Mouse (Mus musculus): ENCODE measurements around the gene Scaf11. TPM values are rescaled to one million over a fixed set of nuclear protein-coding genes. Genes with fewer than 3 reads are reported as not detected.
A peak's percentile ranks its signal among the peaks of the same experiment; 100 is the strongest.

Gene Scaf11
- polyA plus RNA-seq, 1 experiment = 34.9 TPM

GRCm38 (mm10) chr15:96434202-96434601, 26.4 kb downstream of the Scaf11 start:
- no peak for DNase-seq (ENCODE audit: low read depth)
- no peak for TF ChIP-seq CTCF (IDR thresholded peaks at IDR 0.05; ENCODE audit: borderline replicate concordance, extremely low read depth, insufficient read depth, insufficient read length)
- TF ChIP-seq POLR2A (IDR thresholded peaks at IDR 0.05; ENCODE audit: borderline replicate concordance, extremely low read depth, insufficient read depth, insufficient read length, poor library complexity, severe bottlenecking) = no peak

DNA sequence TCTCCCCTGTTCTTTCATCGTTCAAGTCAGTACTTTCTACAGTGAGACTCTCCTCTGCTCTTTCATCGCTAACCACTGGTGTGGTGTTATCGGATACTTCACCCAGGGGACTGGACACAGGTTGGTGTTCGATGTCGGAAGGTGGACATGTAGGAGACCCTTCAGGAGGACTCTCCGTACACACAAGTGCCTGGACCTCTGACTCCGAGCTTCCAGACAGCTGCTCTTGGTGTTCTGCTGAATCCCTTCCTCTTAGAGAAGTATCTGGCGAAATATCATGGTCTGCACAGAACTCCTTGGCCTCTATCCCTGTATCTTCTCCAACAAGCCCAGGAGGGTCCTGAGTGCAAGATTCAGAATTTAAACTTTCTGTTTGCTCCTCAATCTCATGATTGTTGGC, 40.7 kb downstream of the Scaf11 start:
- no peak for DNase-seq (ENCODE audit: low read depth)
- TF ChIP-seq CTCF (IDR thresholded peaks at IDR 0.05; ENCODE audit: borderline replicate concordance, extremely low read depth, insufficient read depth, insufficient read length) (no peak), POLR2A (IDR thresholded peaks at IDR 0.05; ENCODE audit: borderline replicate concordance, extremely low read depth, insufficient read depth, insufficient read length, poor library complexity, severe bottlenecking) (no peak)

GRCm38 (mm10) chr15:96418161-96418560, 42.5 kb downstream of the Scaf11 start:
- no peak for DNase-seq (ENCODE audit: low read depth)
- no peak for TF ChIP-seq POLR2A (IDR thresholded peaks at IDR 0.05; ENCODE audit: borderline replicate concordance, extremely low read depth, insufficient read depth, insufficient read length, poor library complexity, severe bottlenecking)
- TF ChIP-seq CTCF (IDR thresholded peaks at IDR 0.05; ENCODE audit: borderline replicate concordance, extremely low read depth, insufficient read depth, insufficient read length) = no peak

DNA sequence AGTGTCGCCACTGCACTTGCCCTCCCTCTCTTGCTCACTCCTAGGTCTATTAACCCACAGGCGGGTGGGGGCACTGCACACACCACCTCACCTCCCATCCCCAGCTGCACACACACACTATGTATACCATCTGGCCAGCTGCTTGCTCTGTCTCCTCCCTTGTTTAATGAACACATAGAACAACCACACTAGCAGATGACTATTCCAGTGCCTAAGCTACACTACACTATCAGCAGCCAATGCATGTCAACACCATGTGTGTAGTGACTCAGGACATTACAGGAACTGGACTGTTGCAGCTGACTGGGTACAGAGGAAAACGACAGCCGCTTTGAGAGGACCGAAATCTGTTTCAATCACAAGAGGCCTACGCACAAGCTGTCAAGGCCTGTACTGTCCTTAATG, 51.9 kb downstream of the Scaf11 start:
- no peak for DNase-seq (ENCODE audit: low read depth)
- TF ChIP-seq CTCF (IDR thresholded peaks at IDR 0.05; ENCODE audit: borderline replicate concordance, extremely low read depth, insufficient read depth, insufficient read length) = no peak
- TF ChIP-seq POLR2A (IDR thresholded peaks at IDR 0.05; ENCODE audit: borderline replicate concordance, extremely low read depth, insufficient read depth, insufficient read length, poor library complexity, severe bottlenecking) = no peak

GRCm38 (mm10) chr15:96407151-96407550, 53.5 kb downstream of the Scaf11 start:
- DNase-seq (ENCODE audit: low read depth) = no peak
- TF ChIP-seq POLR2A (IDR thresholded peaks at IDR 0.05; ENCODE audit: borderline replicate concordance, extremely low read depth, insufficient read depth, insufficient read length, poor library complexity, severe bottlenecking) (no peak), CTCF (IDR thresholded peaks at IDR 0.05; ENCODE audit: borderline replicate concordance, extremely low read depth, insufficient read depth, insufficient read length) (no peak)

DNA sequence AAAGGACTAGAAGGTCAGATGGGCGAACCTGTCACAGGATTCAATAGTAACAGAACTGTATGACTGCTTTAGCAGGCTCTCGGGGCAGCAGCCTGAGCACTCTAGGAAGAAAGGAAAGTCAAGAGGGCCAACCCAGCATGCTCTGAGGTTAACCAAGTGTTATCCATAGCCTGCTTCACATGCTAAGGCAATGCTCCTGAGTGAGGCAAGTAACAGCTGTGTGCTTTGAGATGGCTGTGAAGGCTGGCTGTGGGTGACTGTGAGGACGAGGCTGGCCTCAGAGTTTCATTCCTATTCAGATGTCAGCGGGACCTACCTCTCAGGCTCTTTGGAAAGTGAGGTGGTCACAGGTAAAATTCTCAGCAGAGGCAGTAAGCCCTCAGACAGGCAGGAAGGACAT, 54.4 kb downstream of the Scaf11 start:
- no peak for DNase-seq (ENCODE audit: low read depth)
- TF ChIP-seq CTCF (IDR thresholded peaks at IDR 0.05; ENCODE audit: borderline replicate concordance, extremely low read depth, insufficient read depth, insufficient read length) (no peak), POLR2A (IDR thresholded peaks at IDR 0.05; ENCODE audit: borderline replicate concordance, extremely low read depth, insufficient read depth, insufficient read length, poor library complexity, severe bottlenecking) (no peak)

DNA sequence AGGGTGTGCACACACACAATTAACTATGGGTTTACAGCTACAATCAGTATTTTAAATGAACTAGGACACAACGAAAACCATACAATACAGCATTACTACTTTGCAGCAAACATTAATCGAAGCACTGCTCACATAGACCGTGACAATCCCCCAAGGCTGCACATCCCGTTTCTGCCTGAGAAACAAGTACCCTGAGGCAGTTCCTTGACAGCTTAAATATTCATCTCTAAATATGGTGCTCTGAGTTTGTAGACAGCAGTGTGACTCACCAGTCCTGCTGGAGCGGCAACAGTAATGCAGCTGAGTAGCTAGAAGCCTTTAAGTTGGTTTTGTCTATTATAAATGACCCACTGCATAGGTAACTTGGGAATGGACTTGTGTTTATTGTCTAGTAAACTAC, 55.1 kb downstream of the Scaf11 start:
- peak; percentile 17 for DNase-seq (ENCODE audit: low read depth)
- no peak for TF ChIP-seq CTCF (IDR thresholded peaks at IDR 0.05; ENCODE audit: borderline replicate concordance, extremely low read depth, insufficient read depth, insufficient read length)
- no peak for TF ChIP-seq POLR2A (IDR thresholded peaks at IDR 0.05; ENCODE audit: borderline replicate concordance, extremely low read depth, insufficient read depth, insufficient read length, poor library complexity, severe bottlenecking)

GRCm38 (mm10) chr15:96398333-96398732, 62.3 kb downstream of the Scaf11 start:
- TF ChIP-seq POLR2A (IDR thresholded peaks at IDR 0.05; ENCODE audit: borderline replicate concordance, extremely low read depth, insufficient read depth, insufficient read length, poor library complexity, severe bottlenecking) = no peak
- no peak for TF ChIP-seq CTCF (IDR thresholded peaks at IDR 0.05; ENCODE audit: borderline replicate concordance, extremely low read depth, insufficient read depth, insufficient read length)
- DNase-seq (ENCODE audit: low read depth) = no peak

GRCm38 (mm10) chr15:96396641-96397344, 63.9 kb downstream of the Scaf11 start:
- TF ChIP-seq CTCF (IDR thresholded peaks at IDR 0.05; ENCODE audit: borderline replicate concordance, extremely low read depth, insufficient read depth, insufficient read length) (no peak), POLR2A (IDR thresholded peaks at IDR 0.05; ENCODE audit: borderline replicate concordance, extremely low read depth, insufficient read depth, insufficient read length, poor library complexity, severe bottlenecking) (no peak)
- no peak for DNase-seq (ENCODE audit: low read depth)

DNA sequence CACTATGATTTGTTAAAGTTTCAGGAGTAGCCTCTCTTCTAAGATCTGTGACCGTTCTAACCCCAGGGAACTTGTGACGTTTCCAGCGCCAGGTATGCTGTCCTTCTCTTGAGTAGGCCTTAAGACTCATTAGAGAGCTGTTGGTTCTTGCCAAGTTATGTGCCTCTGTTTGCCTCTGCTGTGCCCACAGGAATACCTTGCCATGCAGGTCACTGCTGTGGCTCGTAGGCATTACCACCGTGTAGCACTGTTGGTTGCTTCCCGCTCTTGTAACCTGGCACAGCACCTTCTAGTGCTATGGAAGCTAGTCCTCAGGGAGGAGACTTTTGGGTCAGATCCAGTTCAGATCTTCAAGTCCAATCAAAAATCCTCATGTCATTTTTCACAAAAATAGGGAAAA, 65.6 kb downstream of the Scaf11 start:
- no peak for DNase-seq (ENCODE audit: low read depth)
- TF ChIP-seq POLR2A (IDR thresholded peaks at IDR 0.05; ENCODE audit: borderline replicate concordance, extremely low read depth, insufficient read depth, insufficient read length, poor library complexity, severe bottlenecking) (no peak), CTCF (IDR thresholded peaks at IDR 0.05; ENCODE audit: borderline replicate concordance, extremely low read depth, insufficient read depth, insufficient read length) (no peak)

DNA sequence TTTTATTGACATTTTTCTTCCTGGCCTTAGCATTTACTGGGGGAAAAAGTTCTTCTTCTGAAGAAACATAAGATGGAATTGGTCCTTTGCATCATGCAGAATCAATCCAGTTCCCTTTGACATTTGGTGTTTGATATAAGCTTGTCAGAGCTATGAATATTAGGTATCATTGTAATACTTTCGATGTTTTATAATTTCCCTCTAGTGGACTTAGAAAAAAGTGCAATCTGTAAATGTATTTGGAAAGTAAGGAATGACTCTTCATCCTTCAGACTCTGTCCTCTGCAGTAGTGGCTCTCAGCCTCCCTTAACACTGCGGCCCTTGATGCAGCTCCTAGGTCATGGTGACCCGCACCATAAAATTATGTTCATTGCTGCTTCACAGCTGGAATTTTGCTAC, 67.8 kb downstream of the Scaf11 start:
- no peak for DNase-seq (ENCODE audit: low read depth)
- TF ChIP-seq CTCF (IDR thresholded peaks at IDR 0.05; ENCODE audit: borderline replicate concordance, extremely low read depth, insufficient read depth, insufficient read length) (no peak), POLR2A (IDR thresholded peaks at IDR 0.05; ENCODE audit: borderline replicate concordance, extremely low read depth, insufficient read depth, insufficient read length, poor library complexity, severe bottlenecking) (no peak)

- TF ChIP-seq CTCF (IDR thresholded peaks at IDR 0.05; ENCODE audit: borderline replicate concordance, extremely low read depth, insufficient read depth, insufficient read length) = no peak
- no peak for TF ChIP-seq POLR2A (IDR thresholded peaks at IDR 0.05; ENCODE audit: borderline replicate concordance, extremely low read depth, insufficient read depth, insufficient read length, poor library complexity, severe bottlenecking)
- DNase-seq (ENCODE audit: low read depth) = no peak
Observed at GRCm38 (mm10) chr15:96388565-96388964, 72.1 kb downstream of the Scaf11 start.

All from brain, embryonic 14.5 days (tissue).